ENCODE assay signal across 16 mouse cellular contexts in the genomic region with DNA sequence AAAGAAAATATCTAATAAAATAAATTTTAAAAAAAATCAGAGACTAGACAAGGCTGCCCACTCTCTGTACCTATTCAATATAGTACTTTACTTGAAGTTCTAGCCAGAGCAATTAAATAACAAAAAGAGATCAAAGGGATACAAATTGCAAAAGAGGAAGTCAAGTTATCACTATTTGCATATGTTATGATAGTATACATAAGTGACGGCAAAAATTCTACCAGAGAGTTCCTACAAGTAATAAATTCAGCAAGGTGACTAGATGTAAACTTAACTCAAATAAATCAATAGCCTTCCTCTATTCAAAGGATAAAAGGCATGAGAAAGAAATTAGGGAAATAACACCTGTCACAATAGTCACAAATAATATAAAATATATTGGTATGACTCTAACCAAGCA.
"Had no signal": no experiment of that assay in that cellular context is flagged by ENCODE, and none has a peak within 500 bp of the region (broad histone marks: within the 10 kb centered on the region; RNA-seq: fewer than 3 reads in every experiment).

No protein-coding gene starts in this region.

- DNase-seq: retina, postnatal 1 day; right cerebral cortex, adult 18-20 months; right cerebral cortex, postnatal 14 days; right cerebral cortex, postnatal 25 days; right cerebral cortex, postnatal 4 days; spleen, adult 18-20 months; thymus, adult 18-20 months; thymus, adult 2 months; thymus, postnatal 14 days; thymus, postnatal 25 days; thymus, postnatal 36 days; thymus, postnatal 4 days had no signal

- H3K4me3 ChIP-seq: neural tube, embryonic 13.5 days; neural tube, embryonic 15.5 days; stomach, embryonic 15.5 days had no signal

- H3K27ac ChIP-seq: neural tube, embryonic 13.5 days; neural tube, embryonic 15.5 days; stomach, embryonic 15.5 days; stomach, postnatal 0 days had no signal

- H3K4me1 ChIP-seq: neural tube, embryonic 13.5 days; neural tube, embryonic 15.5 days; stomach, embryonic 15.5 days had no signal

- H3K9me3 ChIP-seq: neural tube, embryonic 13.5 days; neural tube, embryonic 15.5 days; stomach, embryonic 15.5 days had no signal

- H3K9ac ChIP-seq: neural tube, embryonic 13.5 days; neural tube, embryonic 15.5 days; stomach, embryonic 15.5 days had no signal

- H3K36me3 ChIP-seq: neural tube, embryonic 13.5 days; neural tube, embryonic 15.5 days; stomach, embryonic 15.5 days had no signal

- H3K27me3 ChIP-seq: neural tube, embryonic 13.5 days; neural tube, embryonic 15.5 days; stomach, embryonic 15.5 days had no signal
